Mouse (Mus musculus) hindbrain, embryonic 12.5 days (tissue): ENCODE measurements around the gene Gna15. TPM values are rescaled to one million over a fixed set of nuclear protein-coding genes. Genes with fewer than 3 reads are reported as not detected.

Source experiments
- ATAC-seq: fragments of 200-750 bp; cut with Nextera tagmentation; 2 replicates; pipeline ENCODE4 v1.8.0; 2017; ENCODE audit warnings: moderate TSS enrichment; ENCODE audit not compliant: low FRiP score
- H3K27ac ChIP-seq: fragments of 300-500 bp; sonication (generic); 2 replicates; pipeline ENCODE4 v1.5.1; 2016; ENCODE audit warnings: mild to moderate bottlenecking
- H3K27me3 ChIP-seq: fragments of 300-500 bp; sonication (generic); 2 replicates; pipeline ENCODE4 v1.6.1; 2016; ENCODE audit warnings: mild to moderate bottlenecking
- H3K36me3 ChIP-seq: fragments of 300-500 bp; sonication (generic); 2 replicates; pipeline ENCODE4 v1.6.1; 2016; ENCODE audit warnings: mild to moderate bottlenecking
- H3K4me1 ChIP-seq: fragments of 300-500 bp; sonication (generic); 2 replicates; pipeline ENCODE4 v1.6.1; 2016
- H3K4me2 ChIP-seq: fragments of 300-500 bp; sonication (generic); replicated peaks from 2 replicates; pipeline ENCODE4 v1.6.1; 2016; ENCODE audit warnings: mild to moderate bottlenecking
- H3K4me3 ChIP-seq: fragments of 300-500 bp; sonication (generic); 2 replicates; pipeline ENCODE4 v1.5.1; 2016; ENCODE audit warnings: mild to moderate bottlenecking
- H3K9ac ChIP-seq: fragments of 300-500 bp; sonication (generic); 2 replicates; pipeline ENCODE4 v1.6.1; 2016; ENCODE audit warnings: mild to moderate bottlenecking, moderate library complexity
- H3K9me3 ChIP-seq: fragments of 300-500 bp; sonication (generic); replicated peaks from 2 replicates; pipeline ENCODE4 v1.6.1; 2016; ENCODE audit warnings: mild to moderate bottlenecking
- WGBS: fragments of 180-500 bp; shearing (Covaris S2); methylation state at CpG from one replicate; pipeline ENCODE4 v1.1.7; 2016; 5-methylcytosine and 5-hydroxymethylcytosine counted together
- microRNA-seq: library from miRNA; unstranded; fragments of <30 nt; microRNA quantifications from one replicate; pipeline ENCODE4, GENCODE M21; 2017
- polyA plus RNA-seq: library from polyadenylated mRNA; unstranded; fragments of >200 nt; fragmentation: Nextera tagmentation; extraction: Ambion mirVana; gene quantifications from 2 replicates; pipeline ENCODE4 v1.2.1, GENCODE M21; 2016

Gna15 gene
- polyA plus RNA-seq, 1 experiment from 2014 or later = 0.75 TPM

GRCm38 (mm10) chr10:81458267-81458666, 65.8 kb downstream of the Gna15 start:
- H3K27ac ChIP-seq = no peak overlapping the region
- ATAC-seq = no peak
- H3K27me3 ChIP-seq = peaks cover 95% of the 10 kb centered on the region
- H3K4me1 ChIP-seq = no peaks in the 10 kb centered on the region
- no peak overlapping the region for H3K4me2 ChIP-seq
- H3K36me3 ChIP-seq = 0 out of 2 replicates have a peak, but pooled peaks cover 3% of the 10 kb centered on the region
- 84% methylated on average over 6 of the region's 6 CpGs for WGBS
- H3K9me3 ChIP-seq = no peaks in the 10 kb centered on the region
- H3K4me3 ChIP-seq = no peak overlapping the region
- H3K9ac ChIP-seq = no peak overlapping the region

GRCm38 (mm10) chr10:81457624-81458023, 66.4 kb downstream of the Gna15 start:
- no peak overlapping the region for H3K4me2 ChIP-seq
- H3K9ac ChIP-seq = no peak overlapping the region
- no peak overlapping the region for H3K4me3 ChIP-seq
- WGBS = 84% methylated on average over 8 of the region's 8 CpGs
- 0 out of 2 replicates have a peak, but pooled peaks cover 3% of the 10 kb centered on the region for H3K4me1 ChIP-seq
- no peak for ATAC-seq
- 0 out of 2 replicates have a peak, but pooled peaks cover 3% of the 10 kb centered on the region for H3K36me3 ChIP-seq
- H3K9me3 ChIP-seq = no peaks in the 10 kb centered on the region
- peaks cover 95% of the 10 kb centered on the region for H3K27me3 ChIP-seq
- H3K27ac ChIP-seq = no peak overlapping the region

GRCm38 (mm10) chr10:81456983-81457563, 67.0 kb downstream of the Gna15 start:
- H3K36me3 ChIP-seq = 0 out of 2 replicates have a peak, but pooled peaks cover 3% of the 10 kb centered on the region
- H3K27ac ChIP-seq = no peak overlapping the region
- H3K4me1 ChIP-seq = 0 out of 2 replicates have a peak, but pooled peaks cover 3% of the 10 kb centered on the region
- ATAC-seq = no peak
- H3K4me2 ChIP-seq = no peak overlapping the region
- peaks cover 95% of the 10 kb centered on the region for H3K27me3 ChIP-seq
- 58% methylated on average over 12 of the region's 12 CpGs for WGBS
- H3K9me3 ChIP-seq = no peaks in the 10 kb centered on the region
- H3K4me3 ChIP-seq = no peak overlapping the region
- no peak overlapping the region for H3K9ac ChIP-seq

- H3K4me3 ChIP-seq = no peak within 1 kb of the TSS
- no peak within 1 kb of the TSS for H3K4me2 ChIP-seq
- 65% methylated on average over 28 of the region's 28 CpGs for WGBS
- H3K36me3 ChIP-seq = no peaks in the 10 kb centered on the region
- H3K27me3 ChIP-seq = peaks cover 95% of the 10 kb centered on the region
- no peak within 1 kb of the TSS for H3K27ac ChIP-seq
- H3K9me3 ChIP-seq = no peaks in the 10 kb centered on the region
- no peak within 1 kb of the TSS for H3K9ac ChIP-seq
- ATAC-seq = no peak
- 0 out of 2 replicates have a peak, but pooled peaks cover 3% of the 10 kb centered on the region for H3K4me1 ChIP-seq
These were observed 68.7 kb downstream of the Gna15 start, which contains the start of gene Nfic for GRCm38 (mm10) chr10:81455181-81455895. Gene Nfic (minus strand): TSS chr10:81455635.

- no peaks in the 10 kb centered on the region for H3K36me3 ChIP-seq
- H3K4me2 ChIP-seq = no peak overlapping the region
- no peak overlapping the region for H3K9ac ChIP-seq
- WGBS = 77% methylated on average over 2 of the region's 2 CpGs
- 0 out of 2 replicates have a peak, but pooled peaks cover 3% of the 10 kb centered on the region for H3K4me1 ChIP-seq
- peaks cover 84% of the 10 kb centered on the region for H3K27me3 ChIP-seq
- no peak for ATAC-seq
- H3K27ac ChIP-seq = no peak overlapping the region
- H3K9me3 ChIP-seq = no peaks in the 10 kb centered on the region
- no peak overlapping the region for H3K4me3 ChIP-seq
These were observed 69.9 kb downstream of the Gna15 start for GRCm38 (mm10) chr10:81454106-81454505.

- Histone ChIP-seq H3K9me3 (no peaks in the 10 kb centered on the region), H3K4me2 (no peak overlapping the region), H3K36me3 (no peaks in the 10 kb centered on the region), H3K4me1 (0 out of 2 replicates have a peak, but pooled peaks cover 3% of the 10 kb centered on the region), H3K27me3 (peaks cover 82% of the 10 kb centered on the region), H3K4me3 (no peak overlapping the region), H3K27ac (no peak overlapping the region), H3K9ac (no peak overlapping the region)
- ATAC-seq = no peak
- 5% methylated on average over 14 of the region's 14 CpGs for WGBS
These were observed 71.1 kb downstream of the Gna15 start for GRCm38 (mm10) chr10:81452947-81453288.

Small RNAs within 50 kb of the gene (microRNA-seq; reads per million reads assigned to microRNA genes)
- gene Gm25595 = not detected

Other genes starting within 250 kb of the Gna15 start
- 5.4 and 6.8 TPM in 2 replicates for gene Tjp3, start 232.6 kb downstream of the Gna15 start, polyA plus RNA-seq
- gene Pip5k1c, start 231.3 kb downstream of the Gna15 start, polyA plus RNA-seq = 97.3 and 103 TPM in 2 replicates
- 53.3 and 54.5 TPM in 2 replicates for gene Cactin, start 203.1 kb downstream of the Gna15 start, polyA plus RNA-seq
- gene Tbxa2r, start 195.5 kb downstream of the Gna15 start, polyA plus RNA-seq = 2.7 and 3.1 TPM in 2 replicates
- gene Gipc3, start 181.0 kb downstream of the Gna15 start, polyA plus RNA-seq = not detected in 2 replicates
- gene Hmg20b, start 173.7 kb downstream of the Gna15 start, polyA plus RNA-seq = 92.0 and 93.4 TPM in 2 replicates
- 11.4 and 12.9 TPM in 2 replicates for gene Mfsd12, start 166.7 kb downstream of the Gna15 start, polyA plus RNA-seq
- 0.52 and 0.88 TPM in 2 replicates for gene 4930404N11Rik, start 158.4 kb downstream of the Gna15 start, polyA plus RNA-seq
- gene Fzr1, start 145.7 kb downstream of the Gna15 start, polyA plus RNA-seq = 132 and 134 TPM in 2 replicates
- gene Dohh, start 139.8 kb downstream of the Gna15 start, polyA plus RNA-seq = 62.7 and 67.5 TPM in 2 replicates
- 5.7 and 5.9 TPM in 2 replicates for gene Gm48551, start 139.8 kb downstream of the Gna15 start, polyA plus RNA-seq
- 1.1 and 2.4 TPM in 2 replicates for gene Gm48552, start 135.2 kb downstream of the Gna15 start, polyA plus RNA-seq
- 1.9 and 2.7 TPM in 2 replicates for gene Smim24, start 131.2 kb downstream of the Gna15 start, polyA plus RNA-seq
- gene Nfic, start 68.6 kb downstream of the Gna15 start, polyA plus RNA-seq = 30.9 and 31.5 TPM in 2 replicates
- 37.1 and 41.3 TPM in 2 replicates for gene Celf5, start 41.5 kb downstream of the Gna15 start, polyA plus RNA-seq
- gene Ncln, start 27.8 kb downstream of the Gna15 start, polyA plus RNA-seq = 75.1 and 79.5 TPM in 2 replicates
- gene S1pr4, start 24.1 kb downstream of the Gna15 start, polyA plus RNA-seq = 0.52 and 0.65 TPM in 2 replicates
- 75.2 and 76.3 TPM in 2 replicates for gene Gna11, start 21.0 kb upstream of the Gna15 start, polyA plus RNA-seq
- gene Aes, start 35.3 kb upstream of the Gna15 start, polyA plus RNA-seq = 476 and 504 TPM in 2 replicates
- gene Tle2, start 50.3 kb upstream of the Gna15 start, polyA plus RNA-seq = 30.6 and 32.1 TPM in 2 replicates
- 8.2 and 8.3 TPM in 2 replicates for gene Tle6, start 76.8 kb upstream of the Gna15 start, polyA plus RNA-seq
- 1.2 and 1.3 TPM in 2 replicates for gene BC025920, start 82.0 kb upstream of the Gna15 start, polyA plus RNA-seq
- gene Sirt6, start 103.6 kb upstream of the Gna15 start, polyA plus RNA-seq = 52.7 and 55.5 TPM in 2 replicates
- gene Ankrd24, start 104.3 kb upstream of the Gna15 start, polyA plus RNA-seq = 8.6 and 10.5 TPM in 2 replicates
- gene Gm10778, start 124.8 kb upstream of the Gna15 start, polyA plus RNA-seq = 5.2 and 5.6 TPM in 2 replicates
- 18.2 and 25.2 TPM in 2 replicates for gene Zfp433, start 180.6 kb upstream of the Gna15 start, polyA plus RNA-seq
- 15.0 and 17.2 TPM in 2 replicates for gene Gm3055, start 246.9 kb upstream of the Gna15 start, polyA plus RNA-seq